Mouse (Mus musculus): Measurements from ENCODE around the gene Sptbn2. TPM values are rescaled to one million over a fixed set of nuclear protein-coding genes. Genes with fewer than 3 reads are reported as not detected.

Sptbn2 gene
- polyA plus RNA-seq, 1 experiment from 2014 or later, result 8.3 TPM

- DNase-seq (ENCODE audit: low spot score), result peak; percentile 80
- Histone ChIP-seq H3K4me3 (peak overlapping the region; percentile 83), H3K36me3 (no peaks in the 10 kb centered on the region), H3K4me1 (peaks cover 43% of the 10 kb centered on the region), H3K27me3 (ENCODE audit: low read depth, poor library complexity, severe bottlenecking) (peaks cover 67% of the 10 kb centered on the region), H3K9me3 (replicated peaks) (no peaks in the 10 kb centered on the region), H3K27ac (replicated peaks) (peak overlapping the region; percentile 95)
- under 1% methylated on average over 40 of the region's 65 CpGs for WGBS
Observed at GRCm38 (mm10) chr19:4711601-4712155, 711 bp downstream of the Sptbn2 start.

GRCm38 (mm10) chr19:4712156-4712780 lies 1.3 kb downstream of the Sptbn2 start:
- peaks cover 67% of the 10 kb centered on the region for H3K27me3 ChIP-seq (ENCODE audit: low read depth, poor library complexity, severe bottlenecking)
- peaks cover 43% of the 10 kb centered on the region for H3K4me1 ChIP-seq
- WGBS, result under 1% methylated on average over 60 of the region's 60 CpGs

GRCm38 (mm10) chr19:4712781-4713526 lies 2.0 kb downstream of the Sptbn2 start:
- peaks cover 68% of the 10 kb centered on the region for H3K27me3 ChIP-seq (ENCODE audit: low read depth, poor library complexity, severe bottlenecking)
- no peaks in the 10 kb centered on the region for H3K9me3 ChIP-seq (replicated peaks)
- H3K27ac ChIP-seq (replicated peaks), result peak overlapping the region; percentile 95
- 0 out of 2 replicates have a peak, but pooled peaks cover 9% of the 10 kb centered on the region for H3K36me3 ChIP-seq
- peaks cover 46% of the 10 kb centered on the region for H3K4me1 ChIP-seq
- H3K4me3 ChIP-seq, result peak overlapping the region; percentile 83
- WGBS, result 41% methylated on average over 13 of the region's 13 CpGs
- no peak for DNase-seq (ENCODE audit: low spot score)

More at GRCm38 (mm10) chr19:4712156-4712780, 1.3 kb downstream of the Sptbn2 start:
- peak; percentile 69 for DNase-seq (ENCODE audit: low spot score)
- Histone ChIP-seq H3K27ac (replicated peaks) (peak overlapping the region; percentile 95), H3K4me3 (peak overlapping the region; percentile 83), H3K36me3 (0 out of 2 replicates have a peak, but pooled peaks cover 3% of the 10 kb centered on the region), H3K9me3 (replicated peaks) (no peaks in the 10 kb centered on the region)

GRCm38 (mm10) chr19:4713886-4714285 lies 2.9 kb downstream of the Sptbn2 start:
- DNase-seq (ENCODE audit: low spot score), result no peak
- Histone ChIP-seq H3K36me3 (0 out of 2 replicates have a peak, but pooled peaks cover 10% of the 10 kb centered on the region), H3K9me3 (replicated peaks) (no peaks in the 10 kb centered on the region), H3K27ac (replicated peaks) (no peak overlapping the region), H3K27me3 (ENCODE audit: low read depth, poor library complexity, severe bottlenecking) (peaks cover 77% of the 10 kb centered on the region), H3K4me1 (peaks cover 55% of the 10 kb centered on the region), H3K4me3 (peak overlapping the region; percentile 83; the same call in 1 of the 2 replicates)
- WGBS, result 65% methylated on average over 3 of the region's 3 CpGs

GRCm38 (mm10) chr19:4716756-4717155 lies 5.8 kb downstream of the Sptbn2 start:
- no peak overlapping the region for H3K4me3 ChIP-seq
- peaks cover 71% of the 10 kb centered on the region for H3K27me3 ChIP-seq (ENCODE audit: low read depth, poor library complexity, severe bottlenecking)
- peaks cover 28% of the 10 kb centered on the region; the same call in 1 of the 2 replicates for H3K36me3 ChIP-seq
- 97% methylated on average over 14 of the region's 14 CpGs for WGBS
- no peak for DNase-seq (ENCODE audit: low spot score)
- no peaks in the 10 kb centered on the region for H3K9me3 ChIP-seq (replicated peaks)
- no peak overlapping the region for H3K27ac ChIP-seq (replicated peaks)
- peaks cover 61% of the 10 kb centered on the region for H3K4me1 ChIP-seq

GRCm38 (mm10) chr19:4717281-4717680 lies 6.3 kb downstream of the Sptbn2 start:
- Histone ChIP-seq H3K27me3 (ENCODE audit: low read depth, poor library complexity, severe bottlenecking) (peaks cover 66% of the 10 kb centered on the region), H3K9me3 (replicated peaks) (no peaks in the 10 kb centered on the region), H3K4me1 (peaks cover 58% of the 10 kb centered on the region), H3K4me3 (no peak overlapping the region), H3K36me3 (peaks cover 30% of the 10 kb centered on the region; the same call in 1 of the 2 replicates), H3K27ac (replicated peaks) (no peak overlapping the region)
- no peak for DNase-seq (ENCODE audit: low spot score)
- WGBS, result 93% methylated on average over 2 of the region's 2 CpGs

- H3K9me3 ChIP-seq (replicated peaks), result no peaks in the 10 kb centered on the region
- WGBS, result 30% methylated on average over 10 of the region's 12 CpGs
- H3K27me3 ChIP-seq (ENCODE audit: low read depth, poor library complexity, severe bottlenecking), result peaks cover 52% of the 10 kb centered on the region
- peaks cover 44% of the 10 kb centered on the region for H3K4me1 ChIP-seq
- DNase-seq (ENCODE audit: low spot score), result no peak
- no peak overlapping the region for H3K27ac ChIP-seq (replicated peaks)
- peaks cover 30% of the 10 kb centered on the region; the same call in 1 of the 2 replicates for H3K36me3 ChIP-seq
- no peak overlapping the region for H3K4me3 ChIP-seq
Observed at GRCm38 (mm10) chr19:4718716-4719115, 7.7 kb downstream of the Sptbn2 start.

GRCm38 (mm10) chr19:4719351-4719764 lies 8.4 kb downstream of the Sptbn2 start:
- H3K4me3 ChIP-seq, result no peak overlapping the region
- WGBS, result 10% methylated on average over 5 of the region's 5 CpGs

GRCm38 (mm10) chr19:4720112-4720511 lies 9.1 kb downstream of the Sptbn2 start:
- Histone ChIP-seq H3K27ac (replicated peaks) (no peak overlapping the region), H3K36me3 (peaks cover 42% of the 10 kb centered on the region), H3K4me1 (peaks cover 30% of the 10 kb centered on the region), H3K27me3 (ENCODE audit: low read depth, poor library complexity, severe bottlenecking) (peaks cover 38% of the 10 kb centered on the region), H3K4me3 (no peak overlapping the region), H3K9me3 (replicated peaks) (no peaks in the 10 kb centered on the region)
- DNase-seq (ENCODE audit: low spot score), result no peak
- 83% methylated on average over 15 of the region's 15 CpGs for WGBS

More at GRCm38 (mm10) chr19:4719351-4719764, 8.4 kb downstream of the Sptbn2 start:
- no peaks in the 10 kb centered on the region for H3K9me3 ChIP-seq (replicated peaks)
- peaks cover 46% of the 10 kb centered on the region for H3K27me3 ChIP-seq (ENCODE audit: low read depth, poor library complexity, severe bottlenecking)
- H3K4me1 ChIP-seq, result peaks cover 37% of the 10 kb centered on the region
- H3K27ac ChIP-seq (replicated peaks), result no peak overlapping the region; the same call in 1 of the 2 replicates
- no peak for DNase-seq (ENCODE audit: low spot score)
- H3K36me3 ChIP-seq, result peaks cover 36% of the 10 kb centered on the region

- no peak for DNase-seq (ENCODE audit: low spot score)
- H3K36me3 ChIP-seq, result peaks cover 48% of the 10 kb centered on the region
- H3K27me3 ChIP-seq (ENCODE audit: low read depth, poor library complexity, severe bottlenecking), result peaks cover 32% of the 10 kb centered on the region
- peak overlapping the region; percentile 1; the same call in 1 of the 2 replicates for H3K4me3 ChIP-seq
- 18% methylated on average over 11 of the region's 11 CpGs for WGBS
- no peak overlapping the region for H3K27ac ChIP-seq (replicated peaks)
- H3K9me3 ChIP-seq (replicated peaks), result no peaks in the 10 kb centered on the region
- H3K4me1 ChIP-seq, result peaks cover 29% of the 10 kb centered on the region
Observed at GRCm38 (mm10) chr19:4720671-4721244, 9.8 kb downstream of the Sptbn2 start.

- WGBS, result 92% methylated on average over 9 of the region's 9 CpGs
- DNase-seq (ENCODE audit: low spot score), result no peak
- no peak overlapping the region for H3K27ac ChIP-seq (replicated peaks)
Observed at GRCm38 (mm10) chr19:4729186-4729585, 18.2 kb downstream of the Sptbn2 start.

GRCm38 (mm10) chr19:4733052-4733451 lies 22.1 kb downstream of the Sptbn2 start:
- Histone ChIP-seq H3K9me3 (replicated peaks) (no peaks in the 10 kb centered on the region), H3K4me1 (no peaks in the 10 kb centered on the region), H3K27ac (replicated peaks) (no peak overlapping the region), H3K4me3 (no peak overlapping the region), H3K36me3 (peaks cover 93% of the 10 kb centered on the region), H3K27me3 (ENCODE audit: low read depth, poor library complexity, severe bottlenecking) (no peaks in the 10 kb centered on the region)
- DNase-seq (ENCODE audit: low spot score), result no peak
- WGBS, result 89% methylated on average over 3 of the region's 3 CpGs

More at GRCm38 (mm10) chr19:4729186-4729585, 18.2 kb downstream of the Sptbn2 start:
- H3K4me3 ChIP-seq, result no peak overlapping the region
- H3K4me1 ChIP-seq, result no peaks in the 10 kb centered on the region
- peaks cover 88% of the 10 kb centered on the region for H3K36me3 ChIP-seq
- no peaks in the 10 kb centered on the region for H3K9me3 ChIP-seq (replicated peaks)
- no peaks in the 10 kb centered on the region for H3K27me3 ChIP-seq (ENCODE audit: low read depth, poor library complexity, severe bottlenecking)
